ENCODE assay signal across 18 mouse cellular contexts in the genomic region with DNA sequence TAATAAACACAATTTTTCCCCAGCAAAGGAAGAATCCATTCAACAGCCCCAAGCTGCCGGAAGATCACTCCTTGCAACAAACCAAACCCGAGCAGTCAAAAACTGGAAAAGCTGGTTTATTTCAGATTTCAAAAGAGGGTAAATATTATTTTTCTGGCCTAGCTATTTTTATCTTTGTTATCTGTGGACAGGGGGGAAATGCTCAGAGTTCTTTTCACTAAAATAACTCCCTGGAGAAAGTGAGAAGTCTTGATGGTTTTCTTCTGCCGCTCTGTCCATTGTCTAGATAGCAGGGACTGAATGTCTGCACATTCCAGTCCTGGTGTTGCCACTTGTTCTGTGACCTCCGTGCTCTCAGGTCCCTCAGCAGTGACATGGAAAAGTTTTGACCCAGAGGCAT. TPM values are rescaled to one million over a fixed set of nuclear protein-coding genes. Genes with fewer than 3 reads are reported as not detected.
DNase-seq lines count a peak whose midpoint lies in the region; ATAC-seq and TF ChIP-seq lines count a peak whose summit lies in the region.
"Had no signal": no experiment of that assay in that cellular context is flagged by ENCODE, and none has a peak within 500 bp of the region (broad histone marks: within the 10 kb centered on the region; RNA-seq: fewer than 3 reads in every experiment).

No protein-coding gene starts in this region.

- H3K27ac ChIP-seq in kidney, embryonic 15.5 days: no peak overlapping the region
- peak overlapping the region; percentile 15 to 49 for H3K27ac ChIP-seq in heart, embryonic 14.5 days (replicated peaks in 1 of 2; ENCODE audit: control insufficient read depth in 1 of 2, insufficient read depth in 1 of 2, low read depth in 2 of 2, low read length in 2 of 2)
- H3K27ac ChIP-seq in lung, embryonic 14.5 days (ENCODE audit: low read depth): peak overlapping the region; percentile 67; the same call in 1 of the 2 replicates
- H3K27ac ChIP-seq in stomach, embryonic 15.5 days: peak overlapping the region; percentile 68
- H3K27ac ChIP-seq in midbrain, embryonic 13.5 days: no peak overlapping the region
- H3K27ac ChIP-seq: embryonic facial prominence, embryonic 13.5 days; gastrocnemius, adult 2 months; liver, embryonic 12.5 days; neural tube, embryonic 15.5 days had no signal

- peak; percentile 33 for DNase-seq in kidney, adult 9 months
- peak; percentile 67 for DNase-seq in lung, embryonic 14.5 days
- DNase-seq in left cerebral cortex, adult 11 months (ENCODE audit: low spot score): no peak
- no peak for DNase-seq in spleen, postnatal 10 days (ENCODE audit: low spot score in 2 of 2)
- DNase-seq: adrenal gland, postnatal 36 days; cerebellum, postnatal 36 days; gastrocnemius, adult 2 months; layer of hippocampus, adult 9-11 months; left cerebral cortex, postnatal 4 days had no signal

- no peak overlapping the region for H3K4me3 ChIP-seq in kidney, embryonic 15.5 days (replicated peaks)
- no peak overlapping the region for H3K4me3 ChIP-seq in heart, embryonic 14.5 days (ENCODE audit: control insufficient read depth in 1 of 2, insufficient read depth in 1 of 2, low read depth in 1 of 2, low read length in 2 of 2)
- H3K4me3 ChIP-seq in lung, embryonic 14.5 days (ENCODE audit: low read depth, low read length): no peak overlapping the region
- H3K4me3 ChIP-seq in stomach, embryonic 15.5 days (replicated peaks): no peak overlapping the region
- no peak overlapping the region for H3K4me3 ChIP-seq in midbrain, embryonic 13.5 days (replicated peaks)
- H3K4me3 ChIP-seq: embryonic facial prominence, embryonic 13.5 days; gastrocnemius, adult 2 months; liver, embryonic 12.5 days; megakaryocyte, embryonic 14.5 days; neural tube, embryonic 15.5 days had no signal

- no peaks in the 10 kb centered on the region for H3K9me3 ChIP-seq in kidney, embryonic 15.5 days (replicated peaks)
- no peaks in the 10 kb centered on the region for H3K9me3 ChIP-seq in heart, embryonic 14.5 days (ENCODE audit: control insufficient read depth, low read length)
- H3K9me3 ChIP-seq in lung, embryonic 14.5 days (ENCODE audit: low read depth, low read length): no peaks in the 10 kb centered on the region
- no peaks in the 10 kb centered on the region for H3K9me3 ChIP-seq in stomach, embryonic 15.5 days
- no peaks in the 10 kb centered on the region for H3K9me3 ChIP-seq in midbrain, embryonic 13.5 days
- H3K9me3 ChIP-seq: embryonic facial prominence, embryonic 13.5 days; liver, embryonic 12.5 days; neural tube, embryonic 15.5 days had no signal

- H3K36me3 ChIP-seq in kidney, embryonic 15.5 days: no peaks in the 10 kb centered on the region
- no peaks in the 10 kb centered on the region for H3K36me3 ChIP-seq in heart, embryonic 14.5 days (ENCODE audit: control insufficient read depth, insufficient read depth, low read length)
- H3K36me3 ChIP-seq in lung, embryonic 14.5 days (ENCODE audit: insufficient read depth): no peaks in the 10 kb centered on the region
- no peaks in the 10 kb centered on the region for H3K36me3 ChIP-seq in stomach, embryonic 15.5 days
- H3K36me3 ChIP-seq in midbrain, embryonic 13.5 days: no peaks in the 10 kb centered on the region
- H3K36me3 ChIP-seq: embryonic facial prominence, embryonic 13.5 days; liver, embryonic 12.5 days; neural tube, embryonic 15.5 days had no signal

- H3K27me3 ChIP-seq in kidney, embryonic 15.5 days: no peaks in the 10 kb centered on the region
- H3K27me3 ChIP-seq in heart, embryonic 14.5 days (ENCODE audit: control insufficient read depth, insufficient read depth, low read length): no peaks in the 10 kb centered on the region
- H3K27me3 ChIP-seq in lung, embryonic 14.5 days (ENCODE audit: insufficient read depth, low read length): no peaks in the 10 kb centered on the region
- no peaks in the 10 kb centered on the region for H3K27me3 ChIP-seq in stomach, embryonic 15.5 days (replicated peaks)
- no peaks in the 10 kb centered on the region for H3K27me3 ChIP-seq in midbrain, embryonic 13.5 days
- H3K27me3 ChIP-seq: embryonic facial prominence, embryonic 13.5 days; liver, embryonic 12.5 days; megakaryocyte, embryonic 14.5 days; neural tube, embryonic 15.5 days had no signal

- ATAC-seq in kidney, embryonic 15.5 days (replicated peaks; ENCODE audit: low FRiP score): no peak
- no peak for ATAC-seq in heart, embryonic 14.5 days (ENCODE audit: insufficient number of reproducible peaks, insufficient read depth, low FRiP score, low read depth)
- peak; percentile 52; the same call in 1 of the 2 replicates for ATAC-seq in lung, embryonic 14.5 days (ENCODE audit: insufficient read depth)
- peak; percentile 66 for ATAC-seq in stomach, embryonic 15.5 days (ENCODE audit: insufficient read depth, low FRiP score, low read depth)
- no peak for ATAC-seq in midbrain, embryonic 13.5 days
- ATAC-seq: inflammation-experienced regulatory T-cells, adult 6 months; liver, embryonic 12.5 days had no signal

- no peak overlapping the region for H3K4me2 ChIP-seq in kidney, embryonic 15.5 days
- no peak overlapping the region for H3K4me2 ChIP-seq in heart, embryonic 14.5 days (ENCODE audit: low read length)
- no peak overlapping the region for H3K4me2 ChIP-seq in lung, embryonic 14.5 days
- H3K4me2 ChIP-seq in stomach, embryonic 15.5 days: no peak overlapping the region
- no peak overlapping the region for H3K4me2 ChIP-seq in midbrain, embryonic 13.5 days (replicated peaks)
- H3K4me2 ChIP-seq: embryonic facial prominence, embryonic 13.5 days; liver, embryonic 12.5 days; neural tube, embryonic 15.5 days had no signal

- no peak overlapping the region for H3K9ac ChIP-seq in kidney, embryonic 15.5 days
- H3K9ac ChIP-seq in heart, embryonic 14.5 days (ENCODE audit: low read length): no peak overlapping the region
- H3K9ac ChIP-seq in lung, embryonic 14.5 days: no peak overlapping the region
- no peak overlapping the region for H3K9ac ChIP-seq in stomach, embryonic 15.5 days
- no peak overlapping the region for H3K9ac ChIP-seq in midbrain, embryonic 13.5 days (replicated peaks)
- H3K9ac ChIP-seq: embryonic facial prominence, embryonic 13.5 days; liver, embryonic 12.5 days; neural tube, embryonic 15.5 days had no signal

- no peaks in the 10 kb centered on the region for H3K4me1 ChIP-seq in kidney, embryonic 15.5 days
- H3K4me1 ChIP-seq in heart, embryonic 14.5 days (ENCODE audit: control insufficient read depth in 2 of 2, insufficient read depth in 2 of 2, low read length in 2 of 2): peaks cover 8 to 16% of the 10 kb centered on the region in 2 experiments
- peaks cover 15% of the 10 kb centered on the region for H3K4me1 ChIP-seq in lung, embryonic 14.5 days (ENCODE audit: insufficient read depth)
- peaks cover 9% of the 10 kb centered on the region; the same call in 1 of the 2 replicates for H3K4me1 ChIP-seq in stomach, embryonic 15.5 days
- H3K4me1 ChIP-seq in midbrain, embryonic 13.5 days (replicated peaks): no peaks in the 10 kb centered on the region
- H3K4me1 ChIP-seq: embryonic facial prominence, embryonic 13.5 days; liver, embryonic 12.5 days; neural tube, embryonic 15.5 days had no signal

- WGBS in kidney, embryonic 15.5 days: 56% methylated on average over 4 of the region's 4 CpGs
- WGBS in heart, embryonic 14.5 days: 20% methylated on average over 4 of the region's 4 CpGs
- WGBS in lung, embryonic 14.5 days: 26% methylated on average over 4 of the region's 4 CpGs
- WGBS in stomach, embryonic 15.5 days: 27% methylated on average over 4 of the region's 4 CpGs
- 85% methylated on average over 4 of the region's 4 CpGs for WGBS in midbrain, embryonic 13.5 days

- TF ChIP-seq CTCF in lung, embryonic 14.5 days (IDR thresholded peaks at IDR 0.05; ENCODE audit: low read depth): no peak

RNA-seq across cellular contexts. Expression of a gene that starts 53.6 kb away (rescaled TPM):
- 1.3 and 1.7 TPM in 2 replicates for polyA plus RNA-seq in kidney, embryonic 15.5 days (2015; fragmentation: Nextera tagmentation; extraction: Ambion mirVana)
- 0.70 and 1.1 TPM in 2 replicates for polyA plus RNA-seq in heart, embryonic 14.5 days (2014; fragmentation: Nextera tagmentation; extraction: Ambion mirVana)
- 1.5 TPM in 2 replicates for polyA plus RNA-seq in lung, embryonic 14.5 days (2014; fragmentation: Nextera tagmentation; extraction: Ambion mirVana)
- 1.3 and 1.5 TPM in 2 replicates for polyA plus RNA-seq in stomach, embryonic 15.5 days (2015; fragmentation: Nextera tagmentation; extraction: Ambion mirVana)
- 2.8 and 2.9 TPM in 2 replicates for polyA plus RNA-seq in midbrain, embryonic 13.5 days (2015; fragmentation: Nextera tagmentation; extraction: Ambion mirVana)
- polyA plus RNA-seq: inflammation-experienced regulatory T-cells, adult 6 months had no signal

Comparison
In these comparisons a context has a peak if more than half of its experiments do, and no peak if none do; other contexts are left out.
1. DNase-seq: peak in kidney, adult 9 months (single experiment) and lung, embryonic 14.5 days (single experiment); none in left cerebral cortex, adult 11 months (single experiment) and spleen, postnatal 10 days (0 of 2).
2. ATAC-seq: peak in lung, embryonic 14.5 days (single experiment) and stomach, embryonic 15.5 days (single experiment); none in kidney, embryonic 15.5 days (single experiment), heart, embryonic 14.5 days (single experiment) and midbrain, embryonic 13.5 days (single experiment).
3. H3K27ac ChIP-seq: peak in heart, embryonic 14.5 days (2 of 2), lung, embryonic 14.5 days (single experiment) and stomach, embryonic 15.5 days (single experiment); none in kidney, embryonic 15.5 days (single experiment) and midbrain, embryonic 13.5 days (single experiment).